Mouse (Mus musculus): Measurements from ENCODE around the gene Gucy2c. TPM values are rescaled to one million over a fixed set of nuclear protein-coding genes. Genes with fewer than 3 reads are reported as not detected.
"Not testable (repeated sequence)": the region's sequence is repeated elsewhere in the genome, so short reads cannot be mapped to it uniquely, and the experiment has no call there.

The Gucy2c gene
- polyA plus RNA-seq, 1 experiment from 2014 or later = 0.11 TPM

GRCm38 (mm10) chr6:136805409-136805775 lies 23.8 kb upstream of the Gucy2c start:
- H3K4me3 ChIP-seq (replicated peaks; ENCODE audit: low read depth, low read length) = no peak overlapping the region
- ATAC-seq (replicated peaks; ENCODE audit: low FRiP score, low read depth) (no peak), DNase-seq (ENCODE audit: low spot score) (no peak)
- H3K9ac ChIP-seq (ENCODE audit: low read depth, low read length) = no peak overlapping the region
- 79% methylated on average over 1 of the region's 1 CpGs for WGBS
- H3K36me3 ChIP-seq (ENCODE audit: insufficient read depth, low read length) = no peaks in the 10 kb centered on the region
- peaks cover 7% of the 10 kb centered on the region for H3K4me1 ChIP-seq (replicated peaks; ENCODE audit: insufficient read depth, low read length)
- no peaks in the 10 kb centered on the region for H3K9me3 ChIP-seq (replicated peaks; ENCODE audit: low read length)
- no peaks in the 10 kb centered on the region for H3K27me3 ChIP-seq (ENCODE audit: insufficient read depth, low read length)
- H3K27ac ChIP-seq = no peak overlapping the region
- no peak for TF ChIP-seq CTCF (IDR thresholded peaks at IDR 0.05; ENCODE audit: low read depth)
- H3K4me2 ChIP-seq (ENCODE audit: low read length) = no peak overlapping the region

GRCm38 (mm10) chr6:136804705-136805408 lies 23.3 kb upstream of the Gucy2c start:
- Histone ChIP-seq H3K4me2 (ENCODE audit: low read length) (peak overlapping the region; percentile 70), H3K9me3 (replicated peaks; ENCODE audit: low read length) (no peaks in the 10 kb centered on the region), H3K27me3 (ENCODE audit: insufficient read depth, low read length) (no peaks in the 10 kb centered on the region), H3K36me3 (ENCODE audit: insufficient read depth, low read length) (no peaks in the 10 kb centered on the region), H3K4me3 (replicated peaks; ENCODE audit: low read depth, low read length) (peak overlapping the region; percentile 64), H3K4me1 (replicated peaks; ENCODE audit: insufficient read depth, low read length) (peaks cover 7% of the 10 kb centered on the region), H3K27ac (peak overlapping the region; percentile 98), H3K9ac (ENCODE audit: low read depth, low read length) (peak overlapping the region; percentile 45; the same call in 1 of the 2 replicates)
- ATAC-seq (replicated peaks; ENCODE audit: low FRiP score, low read depth) = no peak
- 24% methylated on average over 9 of the region's 9 CpGs for WGBS
- no peak for TF ChIP-seq CTCF (IDR thresholded peaks at IDR 0.05; ENCODE audit: low read depth)
- no peak for DNase-seq (ENCODE audit: low spot score)

- peaks cover under 1% of the 10 kb centered on the region for H3K4me1 ChIP-seq (replicated peaks; ENCODE audit: insufficient read depth, low read length)
- peak within 1 kb of the TSS; percentile 98 for H3K27ac ChIP-seq
- H3K4me2 ChIP-seq (ENCODE audit: low read length) = peak within 1 kb of the TSS; percentile 70
- peak within 1 kb of the TSS; percentile 64 for H3K4me3 ChIP-seq (replicated peaks; ENCODE audit: low read depth, low read length)
- TF ChIP-seq CTCF (IDR thresholded peaks at IDR 0.05; ENCODE audit: low read depth) = no peak
- no peaks in the 10 kb centered on the region for H3K9me3 ChIP-seq (replicated peaks; ENCODE audit: low read length)
- H3K9ac ChIP-seq (ENCODE audit: low read depth, low read length) = peak within 1 kb of the TSS; percentile 85
- no peaks in the 10 kb centered on the region for H3K36me3 ChIP-seq (ENCODE audit: insufficient read depth, low read length)
- WGBS = under 1% methylated on average over 50 of the region's 50 CpGs
- DNase-seq (ENCODE audit: low spot score) = peak; percentile 97
- ATAC-seq (replicated peaks; ENCODE audit: low FRiP score, low read depth) = peak; percentile 56
- no peaks in the 10 kb centered on the region for H3K27me3 ChIP-seq (ENCODE audit: insufficient read depth, low read length)
Observed at GRCm38 (mm10) chr6:136803739-136804633, 22.4 kb upstream of the Gucy2c start, which contains the start of gene Hist4h4. Hist4h4 (minus strand) TSS chr6:136804415.

GRCm38 (mm10) chr6:136803093-136803738 lies 21.7 kb upstream of the Gucy2c start:
- Histone ChIP-seq H3K36me3 (ENCODE audit: insufficient read depth, low read length) (no peaks in the 10 kb centered on the region), H3K27ac (peak overlapping the region; percentile 98), H3K9me3 (replicated peaks; ENCODE audit: low read length) (no peaks in the 10 kb centered on the region), H3K4me3 (replicated peaks; ENCODE audit: low read depth, low read length) (peak overlapping the region; percentile 64), H3K4me2 (ENCODE audit: low read length) (peak overlapping the region; percentile 70), H3K4me1 (replicated peaks; ENCODE audit: insufficient read depth, low read length) (no peaks in the 10 kb centered on the region; the same call in 1 of the 2 replicates), H3K27me3 (ENCODE audit: insufficient read depth, low read length) (no peaks in the 10 kb centered on the region), H3K9ac (ENCODE audit: low read depth, low read length) (peak overlapping the region; percentile 85)
- TF ChIP-seq CTCF (IDR thresholded peaks at IDR 0.05; ENCODE audit: low read depth) = no peak
- WGBS = 13% methylated on average over 12 of the region's 12 CpGs
- DNase-seq (ENCODE audit: low spot score) (no peak), ATAC-seq (replicated peaks; ENCODE audit: low FRiP score, low read depth) (no peak)

GRCm38 (mm10) chr6:136801274-136801673 lies 19.7 kb upstream of the Gucy2c start:
- no peak for TF ChIP-seq CTCF (IDR thresholded peaks at IDR 0.05; ENCODE audit: low read depth)
- Histone ChIP-seq H3K4me3 (replicated peaks; ENCODE audit: low read depth, low read length) (no peak overlapping the region), H3K27me3 (ENCODE audit: insufficient read depth, low read length) (no peaks in the 10 kb centered on the region), H3K36me3 (ENCODE audit: insufficient read depth, low read length) (no peaks in the 10 kb centered on the region), H3K9me3 (replicated peaks; ENCODE audit: low read length) (no peaks in the 10 kb centered on the region), H3K9ac (ENCODE audit: low read depth, low read length) (no peak overlapping the region), H3K4me1 (replicated peaks; ENCODE audit: insufficient read depth, low read length) (no peaks in the 10 kb centered on the region; the same call in 1 of the 2 replicates), H3K27ac (no peak overlapping the region), H3K4me2 (ENCODE audit: low read length) (no peak overlapping the region)
- WGBS = 81% methylated on average over 6 of the region's 6 CpGs
- no peak for DNase-seq (ENCODE audit: low spot score)
- no peak for ATAC-seq (replicated peaks; ENCODE audit: low FRiP score, low read depth)

- Histone ChIP-seq H3K27me3 (ENCODE audit: insufficient read depth, low read length) (no peaks in the 10 kb centered on the region), H3K9ac (ENCODE audit: low read depth, low read length) (no peak overlapping the region), H3K4me2 (ENCODE audit: low read length) (no peak overlapping the region), H3K4me3 (replicated peaks; ENCODE audit: low read depth, low read length) (no peak overlapping the region), H3K27ac (no peak overlapping the region), H3K9me3 (replicated peaks; ENCODE audit: low read length) (no peaks in the 10 kb centered on the region), H3K36me3 (ENCODE audit: insufficient read depth, low read length) (no peaks in the 10 kb centered on the region), H3K4me1 (replicated peaks; ENCODE audit: insufficient read depth, low read length) (no peaks in the 10 kb centered on the region; the same call in 1 of the 2 replicates)
- DNase-seq (ENCODE audit: low spot score) (no peak), ATAC-seq (replicated peaks; ENCODE audit: low FRiP score, low read depth) (no peak)
- WGBS = 91% methylated on average over 8 of the region's 8 CpGs
- TF ChIP-seq CTCF (IDR thresholded peaks at IDR 0.05; ENCODE audit: low read depth) = no peak
Observed at GRCm38 (mm10) chr6:136800710-136801109, 19.1 kb upstream of the Gucy2c start.

- WGBS = 88% methylated on average over 3 of the region's 3 CpGs
- H3K4me2 ChIP-seq (ENCODE audit: low read length); ATAC-seq (replicated peaks; ENCODE audit: low FRiP score, low read depth); DNase-seq (ENCODE audit: low spot score); H3K4me3 ChIP-seq (replicated peaks; ENCODE audit: low read depth, low read length); H3K36me3 ChIP-seq (ENCODE audit: insufficient read depth, low read length); H3K9ac ChIP-seq (ENCODE audit: low read depth, low read length); H3K27me3 ChIP-seq (ENCODE audit: insufficient read depth, low read length); H3K27ac ChIP-seq; H3K4me1 ChIP-seq (replicated peaks; ENCODE audit: insufficient read depth, low read length); H3K9me3 ChIP-seq (replicated peaks; ENCODE audit: low read length): not testable (repeated sequence)
Observed at GRCm38 (mm10) chr6:136797874-136798693, 16.5 kb upstream of the Gucy2c start.
